Mouse (Mus musculus) cortical plate, adult 2 months (tissue): Measurements from ENCODE around the gene Adamts9.

Experiments used
- CTCF ChIP-seq: fragments of 200-500 bp; IDR thresholded peaks from 2 replicates; pipeline ENCODE4 v1.5.1; 2011; ENCODE audit warnings: mild to moderate bottlenecking, control low read depth, low read length; ENCODE audit not compliant: insufficient read depth; ENCODE audit errors: extremely low read depth
- POLR2A ChIP-seq: fragments of 200-500 bp; IDR thresholded peaks from 2 replicates; pipeline ENCODE4 v1.6.1; 2011; ENCODE audit warnings: mild to moderate bottlenecking, low read length, control low read depth; ENCODE audit not compliant: insufficient read depth; ENCODE audit errors: extremely low read depth

- no peak for TF ChIP-seq CTCF
- no peak for TF ChIP-seq POLR2A
Measured at GRCm38 (mm10) chr6:92928261-92928660, 15.0 kb downstream of the Adamts9 start.
